Mouse (Mus musculus): Measurements from ENCODE around the gene Slc27a5.
A peak's percentile ranks its signal among the peaks of the same experiment; 100 is the strongest.

- TF ChIP-seq CTCF (IDR thresholded peaks at IDR 0.05; ENCODE audit: borderline replicate concordance, insufficient read depth, low read depth, low read length), result peak; percentile 77
- peak; percentile 74; the same call in 1 of the 2 replicates for TF ChIP-seq POLR2A (IDR thresholded peaks at IDR 0.05; ENCODE audit: borderline replicate concordance, insufficient read depth, low read length)
Observed at GRCm38 (mm10) chr7:13009143-13010004, 11.4 kb upstream of the Slc27a5 start.

Measured in cerebellum, adult 2 months (tissue).